Mouse (Mus musculus): ENCODE measurements at regions not wholly inside any gene's neighbourhood (a gene's known extent, or its start where the extent isn't known, plus 50 kb on each side); places are given as distances from the start of the nearest gene placed in this dataset.

DNA sequence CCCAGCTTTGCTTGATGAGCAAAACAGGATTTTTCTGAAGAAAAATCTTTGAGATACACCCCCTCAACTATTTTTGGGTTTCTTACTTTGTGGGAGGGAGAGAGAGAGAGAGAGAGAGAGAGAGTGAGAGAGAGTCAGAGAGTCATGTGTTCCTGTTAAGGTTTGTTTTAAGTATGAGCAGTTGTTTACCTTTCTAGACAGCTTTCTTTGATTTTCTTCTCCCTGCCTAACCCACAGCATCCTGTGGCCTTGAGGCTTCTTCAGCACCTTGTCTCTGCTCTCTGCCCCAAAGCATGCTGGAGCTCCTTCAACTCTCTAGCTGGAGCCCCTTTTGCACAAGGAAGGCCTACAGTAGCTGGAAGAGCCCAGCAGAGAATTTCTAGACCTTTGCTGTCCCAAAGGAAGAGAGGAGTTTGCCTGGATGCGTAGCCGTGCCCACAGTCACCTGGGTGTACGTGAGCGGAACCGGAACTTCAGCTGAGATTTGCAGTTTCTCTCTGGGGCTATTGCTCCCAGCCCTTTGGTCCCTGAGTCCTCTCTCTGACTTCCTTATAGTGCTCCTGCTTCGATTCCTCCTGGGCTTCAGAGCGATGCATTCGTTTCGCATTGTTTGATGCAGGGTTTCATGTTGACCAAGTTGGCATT lies 1242.1 kb upstream of the A1bg start:
- Histone ChIP-seq H3K4me3 (ENCODE audit: low read depth, low read length) (no peak overlapping the region), H3K4me1 (ENCODE audit: control insufficient read depth, insufficient read depth, low read length) (no peaks in the 10 kb centered on the region), H3K9me3 (replicated peaks; ENCODE audit: control insufficient read depth, low read length) (no peaks in the 10 kb centered on the region), H3K27me3 (ENCODE audit: control insufficient read depth, insufficient read depth, low read length) (no peaks in the 10 kb centered on the region), H3K4me2 (ENCODE audit: low read depth, low read length) (no peak overlapping the region), H3K9ac (replicated peaks; ENCODE audit: low read length) (no peak overlapping the region), H3K27ac (replicated peaks; ENCODE audit: low read depth, low read length) (no peak overlapping the region), H3K36me3 (replicated peaks; ENCODE audit: control insufficient read depth, insufficient read depth, low read depth, low read length) (no peaks in the 10 kb centered on the region)
- DNase-seq (ENCODE audit: low spot score): no peak
- WGBS: 93% methylated on average over 9 of the region's 9 CpGs
- ATAC-seq (replicated peaks; ENCODE audit: insufficient number of reproducible peaks, low FRiP score, low TSS enrichment, low read depth): no peak

DNA sequence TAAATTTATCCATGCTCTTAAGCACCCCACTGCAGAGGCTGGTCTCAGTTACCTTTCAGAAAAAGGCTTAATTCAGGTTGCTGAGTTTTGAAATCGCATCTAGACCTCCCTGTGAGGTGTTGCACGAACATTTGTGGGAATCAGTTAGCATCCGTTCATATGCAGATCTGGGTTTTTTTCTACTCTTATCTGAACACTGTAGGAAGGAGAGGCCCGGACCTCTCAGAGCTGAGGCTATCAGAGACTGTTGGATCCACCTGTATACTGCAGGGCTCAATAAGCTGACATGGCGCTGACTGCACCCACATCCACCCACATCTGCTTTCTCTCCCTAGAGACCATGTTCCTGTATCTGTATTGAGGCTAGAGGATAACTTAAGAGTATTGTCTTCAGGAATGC lies 1240.4 kb upstream of the A1bg start:
- Histone ChIP-seq H3K4me2 (ENCODE audit: low read depth, low read length) (no peak overlapping the region), H3K36me3 (replicated peaks; ENCODE audit: control insufficient read depth, insufficient read depth, low read depth, low read length) (no peaks in the 10 kb centered on the region), H3K9me3 (replicated peaks; ENCODE audit: control insufficient read depth, low read length) (no peaks in the 10 kb centered on the region), H3K4me1 (ENCODE audit: control insufficient read depth, insufficient read depth, low read length) (no peaks in the 10 kb centered on the region), H3K4me3 (ENCODE audit: low read depth, low read length) (no peak overlapping the region), H3K27ac (replicated peaks; ENCODE audit: low read depth, low read length) (no peak overlapping the region), H3K27me3 (ENCODE audit: control insufficient read depth, insufficient read depth, low read length) (no peaks in the 10 kb centered on the region), H3K9ac (replicated peaks; ENCODE audit: low read length) (no peak overlapping the region)
- no peak for DNase-seq (ENCODE audit: low spot score)
- no peak for ATAC-seq (replicated peaks; ENCODE audit: insufficient number of reproducible peaks, low FRiP score, low TSS enrichment, low read depth)
- 76% methylated on average over 5 of the region's 5 CpGs for WGBS

DNA sequence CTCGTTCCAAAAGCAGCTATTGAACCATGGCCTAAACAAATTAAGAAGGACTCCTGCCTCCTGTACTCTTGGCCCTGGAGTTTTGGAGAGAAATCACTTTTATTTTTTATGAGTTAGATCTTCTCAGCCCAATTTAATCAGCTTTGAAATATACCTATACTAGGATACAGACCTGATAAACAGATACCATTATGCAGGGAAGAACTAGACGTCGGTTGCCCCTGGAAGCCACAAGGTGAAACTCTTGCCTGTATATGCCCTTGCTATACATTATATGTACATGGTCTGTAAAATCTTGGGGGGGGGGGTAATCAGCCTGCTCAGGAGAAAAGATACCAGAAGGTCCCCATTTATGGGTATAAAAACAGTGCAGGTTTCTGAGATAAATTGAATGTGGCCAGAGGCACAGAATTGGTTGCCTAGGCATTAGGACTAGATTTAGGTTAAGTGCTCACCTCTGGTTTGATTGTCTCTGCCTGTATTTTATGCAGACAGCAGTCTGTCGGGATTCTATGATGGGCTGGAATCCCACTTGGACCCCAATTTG lies 1239.9 kb upstream of the A1bg start:
- no peaks in the 10 kb centered on the region for H3K27me3 ChIP-seq (ENCODE audit: control insufficient read depth, insufficient read depth, low read length)
- H3K36me3 ChIP-seq (replicated peaks; ENCODE audit: control insufficient read depth, insufficient read depth, low read depth, low read length): no peaks in the 10 kb centered on the region
- H3K9me3 ChIP-seq (replicated peaks; ENCODE audit: control insufficient read depth, low read length): no peaks in the 10 kb centered on the region
- no peak overlapping the region for H3K4me2 ChIP-seq (ENCODE audit: low read depth, low read length)
- no peak overlapping the region for H3K27ac ChIP-seq (replicated peaks; ENCODE audit: low read depth, low read length)
- no peak for ATAC-seq (replicated peaks; ENCODE audit: insufficient number of reproducible peaks, low FRiP score, low TSS enrichment, low read depth)
- no peak overlapping the region for H3K9ac ChIP-seq (replicated peaks; ENCODE audit: low read length)
- H3K4me3 ChIP-seq (ENCODE audit: low read depth, low read length): no peak overlapping the region
- H3K4me1 ChIP-seq (ENCODE audit: control insufficient read depth, insufficient read depth, low read length): no peaks in the 10 kb centered on the region
- DNase-seq (ENCODE audit: low spot score): no peak
- WGBS: 90% methylated on average over 4 of the region's 4 CpGs

DNA sequence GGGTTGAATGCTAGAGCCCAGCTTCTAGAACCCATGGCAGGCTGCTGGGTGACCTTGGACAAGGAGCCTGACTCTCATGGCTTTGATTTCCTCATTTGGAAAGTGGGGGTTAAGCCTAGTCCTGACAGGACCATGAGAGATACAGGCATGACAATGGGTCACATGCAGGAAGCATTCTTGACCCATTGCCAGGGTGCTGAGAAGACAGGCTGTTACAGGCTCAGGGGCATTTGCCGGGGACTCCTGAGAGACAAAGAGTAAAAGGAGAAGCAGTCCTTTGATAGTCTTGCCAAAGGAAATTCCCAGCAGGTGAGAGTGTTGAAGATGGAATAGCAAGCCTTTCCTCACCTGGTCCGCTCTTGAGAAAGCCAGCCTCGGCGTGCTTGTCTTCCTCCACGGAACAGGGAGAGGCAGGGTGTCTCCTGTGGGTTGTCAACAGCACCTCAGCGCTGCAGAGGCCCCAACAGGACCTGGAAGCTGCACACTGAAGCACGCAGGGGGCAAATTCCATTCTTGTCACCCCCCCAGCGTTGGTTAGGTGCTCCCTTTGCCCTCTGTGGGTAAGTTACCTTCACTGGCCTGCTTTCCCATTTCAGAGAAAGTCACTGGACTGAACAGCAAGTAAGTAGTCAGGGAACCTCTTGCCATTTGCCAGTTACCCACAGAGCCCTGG lies 1239.3 kb upstream of the A1bg start:
- no peak for DNase-seq (ENCODE audit: low spot score)
- H3K36me3 ChIP-seq (replicated peaks; ENCODE audit: control insufficient read depth, insufficient read depth, low read depth, low read length): no peaks in the 10 kb centered on the region
- ATAC-seq (replicated peaks; ENCODE audit: insufficient number of reproducible peaks, low FRiP score, low TSS enrichment, low read depth): no peak
- WGBS: 71% methylated on average over 8 of the region's 8 CpGs
- H3K4me2 ChIP-seq (ENCODE audit: low read depth, low read length): no peak overlapping the region
- H3K4me3 ChIP-seq (ENCODE audit: low read depth, low read length): no peak overlapping the region
- H3K27me3 ChIP-seq (ENCODE audit: control insufficient read depth, insufficient read depth, low read length): no peaks in the 10 kb centered on the region
- H3K4me1 ChIP-seq (ENCODE audit: control insufficient read depth, insufficient read depth, low read length): no peaks in the 10 kb centered on the region
- H3K9ac ChIP-seq (replicated peaks; ENCODE audit: low read length): no peak overlapping the region
- no peak overlapping the region for H3K27ac ChIP-seq (replicated peaks; ENCODE audit: low read depth, low read length)
- no peaks in the 10 kb centered on the region for H3K9me3 ChIP-seq (replicated peaks; ENCODE audit: control insufficient read depth, low read length)

DNA sequence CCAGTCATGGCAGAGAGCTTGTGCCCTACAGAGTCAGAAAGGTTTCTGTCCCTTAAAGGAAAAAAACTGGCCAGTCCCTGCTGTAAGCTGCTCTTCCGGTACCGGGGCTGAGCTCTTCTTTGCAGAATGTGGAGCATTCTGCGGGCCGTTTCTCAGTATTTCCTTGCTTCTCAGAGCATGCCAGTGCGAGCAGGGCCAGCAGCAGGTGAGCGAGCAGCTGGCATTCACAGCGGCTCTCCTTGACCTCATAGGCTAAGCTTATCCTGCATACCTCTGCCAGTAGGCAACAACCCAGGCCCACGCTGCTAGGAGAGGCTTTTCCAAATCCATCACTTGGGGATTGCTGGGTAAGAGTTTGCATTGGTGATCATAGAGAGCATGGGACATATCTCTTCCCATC lies 1238.2 kb upstream of the A1bg start:
- H3K4me1 ChIP-seq (ENCODE audit: control insufficient read depth, insufficient read depth, low read length): no peaks in the 10 kb centered on the region
- H3K27ac ChIP-seq (replicated peaks; ENCODE audit: low read depth, low read length): no peak overlapping the region
- no peaks in the 10 kb centered on the region for H3K36me3 ChIP-seq (replicated peaks; ENCODE audit: control insufficient read depth, insufficient read depth, low read depth, low read length)
- no peak overlapping the region for H3K4me2 ChIP-seq (ENCODE audit: low read depth, low read length)
- WGBS: 87% methylated on average over 8 of the region's 8 CpGs
- no peaks in the 10 kb centered on the region for H3K9me3 ChIP-seq (replicated peaks; ENCODE audit: control insufficient read depth, low read length)
- DNase-seq (ENCODE audit: low spot score): no peak
- H3K9ac ChIP-seq (replicated peaks; ENCODE audit: low read length): no peak overlapping the region
- H3K27me3 ChIP-seq (ENCODE audit: control insufficient read depth, insufficient read depth, low read length): no peaks in the 10 kb centered on the region
- H3K4me3 ChIP-seq (ENCODE audit: low read depth, low read length): no peak overlapping the region
- no peak for ATAC-seq (replicated peaks; ENCODE audit: insufficient number of reproducible peaks, low FRiP score, low TSS enrichment, low read depth)

DNA sequence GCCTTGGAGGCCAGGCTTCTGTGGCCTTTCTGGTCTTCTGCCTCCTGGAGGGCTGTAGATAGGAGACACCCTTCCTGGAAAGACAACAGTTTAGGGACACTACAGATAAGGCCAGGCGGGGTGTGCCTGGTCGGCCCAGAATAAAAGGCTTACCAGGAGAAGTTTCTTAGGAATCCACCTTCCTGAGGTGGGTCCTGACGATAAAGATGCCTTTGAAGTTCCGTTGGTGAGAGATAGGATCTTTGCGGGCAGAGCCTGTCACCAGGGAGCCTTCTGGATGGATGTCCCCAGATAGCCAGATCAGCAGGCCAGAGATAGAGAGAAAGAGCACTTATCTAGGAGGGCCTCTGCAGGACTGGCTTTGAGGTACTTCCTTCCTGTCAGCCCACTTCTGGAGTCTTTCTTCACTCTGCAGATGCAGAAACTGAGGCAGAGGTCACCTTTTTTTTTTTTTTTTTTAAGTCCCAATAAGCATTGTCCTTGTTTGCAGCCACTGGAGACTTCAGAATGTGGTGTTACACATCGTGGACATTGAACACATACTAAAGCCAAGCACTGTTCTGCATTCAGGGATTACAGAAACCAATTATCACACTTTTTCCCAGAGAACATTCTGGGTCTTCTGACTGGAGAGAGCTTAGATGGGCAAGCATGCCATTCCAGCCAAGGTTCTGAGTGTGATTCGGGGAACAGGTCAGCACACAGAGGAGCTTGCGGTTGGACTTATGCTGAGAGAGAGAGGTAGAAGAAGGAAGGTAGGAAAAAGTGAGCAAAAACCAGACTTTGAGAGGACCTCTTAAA lies 1236.3 kb upstream of the A1bg start:
- 81% methylated on average over 8 of the region's 8 CpGs for WGBS
- Histone ChIP-seq H3K27ac (replicated peaks; ENCODE audit: low read depth, low read length) (no peak overlapping the region), H3K27me3 (ENCODE audit: control insufficient read depth, insufficient read depth, low read length) (no peaks in the 10 kb centered on the region), H3K4me3 (ENCODE audit: low read depth, low read length) (no peak overlapping the region), H3K4me2 (ENCODE audit: low read depth, low read length) (no peak overlapping the region), H3K9ac (replicated peaks; ENCODE audit: low read length) (no peak overlapping the region), H3K4me1 (ENCODE audit: control insufficient read depth, insufficient read depth, low read length) (no peaks in the 10 kb centered on the region), H3K36me3 (replicated peaks; ENCODE audit: control insufficient read depth, insufficient read depth, low read depth, low read length) (no peaks in the 10 kb centered on the region), H3K9me3 (replicated peaks; ENCODE audit: control insufficient read depth, low read length) (no peaks in the 10 kb centered on the region)
- no peak for DNase-seq (ENCODE audit: low spot score)
- ATAC-seq (replicated peaks; ENCODE audit: insufficient number of reproducible peaks, low FRiP score, low TSS enrichment, low read depth): no peak

DNA sequence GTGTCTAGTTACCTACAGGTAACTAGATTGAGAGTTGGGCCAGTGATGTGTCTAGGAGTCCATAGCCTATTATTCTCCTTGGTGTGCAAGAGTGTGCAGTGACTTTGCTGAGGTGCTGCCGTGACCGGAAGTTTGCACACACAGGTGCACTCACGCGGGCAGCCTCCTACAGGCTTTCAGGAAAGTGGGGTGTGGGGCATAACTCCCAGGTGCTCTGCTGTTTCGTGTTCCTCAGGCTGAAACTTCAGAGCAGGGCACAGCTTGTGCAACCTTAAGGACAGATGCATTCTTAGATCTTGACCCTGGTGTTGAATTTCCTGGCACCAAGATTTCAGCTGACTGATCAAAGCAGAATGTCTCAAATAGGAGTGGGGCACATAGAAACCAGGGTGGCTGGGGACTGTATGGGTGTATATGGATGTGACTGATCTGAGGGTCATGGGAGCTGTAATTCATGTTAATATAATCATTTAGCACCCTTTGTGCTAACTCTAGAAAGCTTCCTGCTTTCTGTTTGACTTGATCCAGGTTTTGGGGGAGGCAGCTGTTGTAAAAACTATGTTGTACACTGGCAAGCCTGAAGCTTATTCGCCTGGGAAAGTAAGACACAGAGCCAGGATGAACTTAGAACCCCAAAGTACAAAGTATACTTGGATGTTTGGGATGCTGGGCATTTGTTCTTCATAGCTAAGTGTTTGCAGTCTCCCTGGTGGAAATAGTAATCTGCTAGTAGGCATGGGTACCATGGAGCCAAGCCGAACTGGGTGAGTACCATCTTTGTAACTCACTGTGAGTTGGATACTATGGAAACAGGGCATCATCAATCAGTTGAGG lies 1234.6 kb upstream of the A1bg start:
- WGBS: 86% methylated on average over 7 of the region's 7 CpGs
- DNase-seq (ENCODE audit: low spot score) (no peak), ATAC-seq (replicated peaks; ENCODE audit: insufficient number of reproducible peaks, low FRiP score, low TSS enrichment, low read depth) (no peak)
- Histone ChIP-seq H3K27ac (replicated peaks; ENCODE audit: low read depth, low read length) (no peak overlapping the region), H3K9ac (replicated peaks; ENCODE audit: low read length) (no peak overlapping the region), H3K9me3 (replicated peaks; ENCODE audit: control insufficient read depth, low read length) (no peaks in the 10 kb centered on the region), H3K36me3 (replicated peaks; ENCODE audit: control insufficient read depth, insufficient read depth, low read depth, low read length) (no peaks in the 10 kb centered on the region), H3K4me2 (ENCODE audit: low read depth, low read length) (no peak overlapping the region), H3K27me3 (ENCODE audit: control insufficient read depth, insufficient read depth, low read length) (no peaks in the 10 kb centered on the region), H3K4me3 (ENCODE audit: low read depth, low read length) (no peak overlapping the region), H3K4me1 (ENCODE audit: control insufficient read depth, insufficient read depth, low read length) (no peaks in the 10 kb centered on the region)

Data from embryonic facial prominence, embryonic 11.5 days (tissue).